Mouse (Mus musculus): ENCODE measurements around the gene Csl. TPM values are rescaled to one million over a fixed set of nuclear protein-coding genes. Genes with fewer than 3 reads are reported as not detected.

Gene Csl
- polyA plus RNA-seq (2015; fragmentation: Nextera tagmentation; extraction: Ambion mirVana) = 0.14 and 0.25 TPM in 2 replicates

- Histone ChIP-seq H3K27me3 (no peaks in the 10 kb centered on the region), H3K27ac (no peak within 1 kb of the TSS), H3K9ac (no peak within 1 kb of the TSS), H3K4me1 (replicated peaks) (no peaks in the 10 kb centered on the region), H3K4me3 (no peak within 1 kb of the TSS), H3K9me3 (replicated peaks) (no peaks in the 10 kb centered on the region), H3K36me3 (no peaks in the 10 kb centered on the region), H3K4me2 (no peak within 1 kb of the TSS)
- 85% methylated on average over 9 of the region's 9 CpGs for WGBS
- ATAC-seq (replicated peaks; ENCODE audit: insufficient number of reproducible peaks, insufficient read depth, low FRiP score, low read depth) = no peak
Observed at GRCm38 (mm10) chr10:99759558-99759957, at the start of gene Csl. TSS of gene Csl (minus strand) at chr10:99759658.

DNA sequence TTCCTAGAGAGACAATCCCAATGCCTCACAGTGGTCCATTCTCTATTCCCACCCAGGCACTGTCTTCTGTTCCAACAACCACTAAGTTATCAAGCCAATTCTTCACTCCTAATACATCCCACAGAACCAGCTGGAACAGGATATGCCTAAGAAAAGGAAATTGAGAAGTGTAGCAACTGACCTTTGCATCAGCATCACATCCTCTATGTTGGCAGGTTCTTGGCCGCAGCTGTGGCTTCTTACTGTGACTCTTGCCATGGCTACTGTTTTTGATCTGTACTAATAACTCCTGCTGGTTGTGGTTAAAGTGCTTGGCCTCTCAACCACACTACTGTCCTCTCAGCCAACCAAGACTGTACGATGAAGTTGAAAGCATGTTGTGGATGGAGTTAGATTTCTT is 30.0 kb upstream of the Csl start:
- H3K4me3 ChIP-seq = no peak overlapping the region
- 73% methylated on average over 2 of the region's 2 CpGs for WGBS
- no peaks in the 10 kb centered on the region for H3K27me3 ChIP-seq
- no peaks in the 10 kb centered on the region for H3K36me3 ChIP-seq
- no peak for ATAC-seq (replicated peaks; ENCODE audit: insufficient number of reproducible peaks, insufficient read depth, low FRiP score, low read depth)
- H3K4me1 ChIP-seq (replicated peaks) = no peaks in the 10 kb centered on the region
- no peak overlapping the region for H3K9ac ChIP-seq
- H3K9me3 ChIP-seq (replicated peaks) = no peaks in the 10 kb centered on the region
- no peak overlapping the region for H3K27ac ChIP-seq
- no peak overlapping the region for H3K4me2 ChIP-seq

DNA sequence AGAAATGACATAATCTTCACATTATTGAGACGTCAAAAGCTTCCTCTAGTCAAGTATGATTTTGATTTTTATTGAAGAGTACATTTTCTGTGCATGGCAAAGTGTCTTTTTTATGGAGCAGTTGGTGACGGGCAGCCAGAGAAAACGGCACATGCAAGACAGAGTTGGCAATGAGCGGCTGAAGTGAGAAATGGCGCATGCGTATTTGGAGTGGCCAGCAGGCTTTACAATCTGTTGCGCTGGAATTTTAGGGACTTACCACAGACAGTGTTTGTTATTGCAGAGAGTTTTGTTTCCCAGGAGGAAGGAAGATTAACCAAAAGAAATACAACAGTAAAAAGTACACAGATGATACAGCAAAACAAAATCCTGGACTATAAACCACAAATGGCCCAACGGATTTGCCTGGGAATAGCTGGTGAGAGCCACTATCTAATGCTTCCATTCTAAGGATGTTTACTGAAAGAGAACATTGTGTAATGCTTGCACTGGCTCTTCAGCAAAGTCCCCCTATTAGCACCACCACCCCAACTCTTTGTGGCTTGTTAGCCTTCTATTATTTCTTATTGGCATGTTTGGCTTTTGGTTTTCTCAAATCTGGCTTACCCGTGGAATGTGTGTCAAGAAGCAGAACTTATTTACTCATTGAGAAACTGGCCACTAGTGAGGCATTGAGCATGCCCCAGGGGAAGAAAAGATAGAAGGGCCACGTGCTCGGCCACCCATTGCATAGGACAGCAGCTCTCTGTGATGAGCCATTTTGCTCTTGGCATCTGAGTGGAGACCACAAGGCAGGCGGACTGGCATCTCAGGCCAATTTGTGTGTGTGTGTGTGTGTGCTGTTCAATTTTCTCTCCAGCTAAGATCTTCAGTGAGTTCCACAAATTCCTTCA is 15.0 kb upstream of the Csl start:
- no peaks in the 10 kb centered on the region for H3K27me3 ChIP-seq
- ATAC-seq (replicated peaks; ENCODE audit: insufficient number of reproducible peaks, insufficient read depth, low FRiP score, low read depth) = no peak
- 85% methylated on average over 12 of the region's 12 CpGs for whole genome bisulfite sequencing

GRCm38 (mm10) chr10:99750146-99750545 is 9.3 kb downstream of the Csl start:
- no peak for ATAC-seq (replicated peaks; ENCODE audit: insufficient number of reproducible peaks, insufficient read depth, low FRiP score, low read depth)
- no peak overlapping the region for H3K9ac ChIP-seq

More for the DNA sequence above, 15.0 kb upstream of the Csl start:
- Histone ChIP-seq H3K36me3 (no peaks in the 10 kb centered on the region), H3K9ac (no peak overlapping the region), H3K27ac (no peak overlapping the region), H3K4me1 (replicated peaks) (no peaks in the 10 kb centered on the region), H3K4me3 (no peak overlapping the region), H3K4me2 (no peak overlapping the region), H3K9me3 (replicated peaks) (no peaks in the 10 kb centered on the region)

GRCm38 (mm10) chr10:99748668-99749260 is 10.7 kb downstream of the Csl start:
- WGBS = 70% methylated on average over 2 of the region's 2 CpGs
- Histone ChIP-seq H3K9ac (no peak overlapping the region), H3K4me2 (no peak overlapping the region), H3K4me1 (replicated peaks) (no peaks in the 10 kb centered on the region), H3K9me3 (replicated peaks) (no peaks in the 10 kb centered on the region), H3K36me3 (no peaks in the 10 kb centered on the region), H3K4me3 (no peak overlapping the region), H3K27me3 (no peaks in the 10 kb centered on the region), H3K27ac (no peak overlapping the region)
- ATAC-seq (replicated peaks; ENCODE audit: insufficient number of reproducible peaks, insufficient read depth, low FRiP score, low read depth) = 0 out of 2 replicates have a peak, but pooled peaks have one; percentile 10

More at GRCm38 (mm10) chr10:99750146-99750545, 9.3 kb downstream of the Csl start:
- no peaks in the 10 kb centered on the region for H3K4me1 ChIP-seq (replicated peaks)
- H3K9me3 ChIP-seq (replicated peaks) = no peaks in the 10 kb centered on the region
- H3K4me2 ChIP-seq = no peak overlapping the region
- H3K4me3 ChIP-seq = no peak overlapping the region
- no peaks in the 10 kb centered on the region for H3K36me3 ChIP-seq
- 89% methylated on average over 2 of the region's 2 CpGs for WGBS
- no peak overlapping the region for H3K27ac ChIP-seq
- no peaks in the 10 kb centered on the region for H3K27me3 ChIP-seq

DNA sequence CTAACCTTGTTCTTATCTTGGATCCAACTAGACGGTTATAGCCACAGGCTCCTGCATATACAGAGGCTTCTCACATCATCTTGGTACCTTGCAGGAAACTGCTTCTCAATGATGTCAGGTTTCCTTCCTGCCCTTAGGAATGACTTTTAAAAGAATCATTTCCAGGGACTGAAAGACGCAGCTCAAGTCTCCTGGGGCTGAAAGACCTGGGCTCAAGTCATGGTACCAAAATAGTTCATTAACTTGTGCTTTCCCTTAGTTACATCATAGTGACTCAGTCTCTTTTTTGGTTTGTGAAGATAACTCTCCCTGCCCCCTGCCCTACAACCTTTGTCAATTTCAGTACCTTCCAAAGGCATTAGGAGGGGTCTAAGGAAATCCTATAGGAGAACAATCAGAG is 11.4 kb downstream of the Csl start:
- peak; percentile 43; the same call in 1 of the 2 replicates for ATAC-seq (replicated peaks; ENCODE audit: insufficient number of reproducible peaks, insufficient read depth, low FRiP score, low read depth)
- H3K9me3 ChIP-seq (replicated peaks) = no peaks in the 10 kb centered on the region
- no peak overlapping the region for H3K4me2 ChIP-seq
- 29% methylated on average over 2 of the region's 2 CpGs for WGBS
- no peaks in the 10 kb centered on the region for H3K4me1 ChIP-seq (replicated peaks)
- H3K9ac ChIP-seq = no peak overlapping the region
- no peak overlapping the region for H3K27ac ChIP-seq
- no peak overlapping the region for H3K4me3 ChIP-seq
- H3K27me3 ChIP-seq = no peaks in the 10 kb centered on the region
- no peaks in the 10 kb centered on the region for H3K36me3 ChIP-seq

- Histone ChIP-seq H3K4me3 (no peak overlapping the region), H3K36me3 (no peaks in the 10 kb centered on the region), H3K9ac (no peak overlapping the region), H3K4me2 (no peak overlapping the region), H3K4me1 (replicated peaks) (no peaks in the 10 kb centered on the region), H3K27ac (no peak overlapping the region), H3K9me3 (replicated peaks) (no peaks in the 10 kb centered on the region), H3K27me3 (no peaks in the 10 kb centered on the region)
- ATAC-seq (replicated peaks; ENCODE audit: insufficient number of reproducible peaks, insufficient read depth, low FRiP score, low read depth) = no peak
Observed at GRCm38 (mm10) chr10:99741609-99742280, 17.7 kb downstream of the Csl start.

DNA sequence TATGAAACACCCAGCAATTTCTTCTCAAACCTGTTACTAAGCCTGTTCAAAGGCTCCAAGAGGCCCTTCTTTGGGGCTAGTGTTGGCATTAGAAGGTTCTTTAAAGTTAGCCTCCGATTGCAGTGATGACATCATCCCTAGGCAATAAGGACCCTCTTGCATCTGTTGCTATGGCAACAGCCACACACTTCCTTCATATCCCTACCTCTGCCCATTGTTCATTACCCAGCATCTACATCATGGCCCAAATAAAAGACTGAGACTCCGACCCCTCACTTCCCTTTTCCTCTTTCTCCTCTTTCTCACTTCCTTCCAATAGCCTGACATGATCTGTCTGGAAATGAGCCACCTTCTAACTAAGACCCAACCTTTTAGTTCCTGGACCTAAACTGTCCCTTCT is 46.3 kb downstream of the Csl start:
- no peak overlapping the region for H3K9ac ChIP-seq
- WGBS = 54% methylated on average over 2 of the region's 2 CpGs
- ATAC-seq (replicated peaks; ENCODE audit: insufficient number of reproducible peaks, insufficient read depth, low FRiP score, low read depth) = no peak

DNA sequence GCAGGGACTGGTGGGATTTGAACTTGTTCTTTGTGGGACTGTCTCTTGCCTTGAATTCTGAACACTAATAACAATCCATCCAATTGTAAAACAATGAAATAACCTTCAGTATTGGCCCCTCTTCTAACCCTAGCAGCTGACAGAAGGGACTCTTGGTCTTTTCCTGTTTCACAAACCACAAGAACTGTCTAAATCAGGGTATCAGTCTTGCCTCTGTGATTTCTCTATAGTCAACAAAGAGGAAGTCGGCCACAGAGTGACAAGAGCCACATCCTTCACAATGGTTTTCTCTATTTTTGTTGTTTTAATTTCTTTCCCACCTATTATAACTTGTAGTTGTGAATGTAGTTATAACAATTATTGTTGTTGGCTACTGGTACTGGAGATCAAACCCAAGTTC is 47.9 kb downstream of the Csl start:
- 65% methylated on average over 1 of the region's 1 CpGs for WGBS
- H3K4me2 ChIP-seq = no peak overlapping the region
- no peaks in the 10 kb centered on the region for H3K9me3 ChIP-seq (replicated peaks)
- no peaks in the 10 kb centered on the region for H3K27me3 ChIP-seq
- no peak for ATAC-seq (replicated peaks; ENCODE audit: insufficient number of reproducible peaks, insufficient read depth, low FRiP score, low read depth)
- H3K4me3 ChIP-seq = no peak overlapping the region
- no peaks in the 10 kb centered on the region for H3K4me1 ChIP-seq (replicated peaks)
- H3K9ac ChIP-seq = no peak overlapping the region
- H3K36me3 ChIP-seq = no peaks in the 10 kb centered on the region
- H3K27ac ChIP-seq = no peak overlapping the region

More for the DNA sequence above, 46.3 kb downstream of the Csl start:
- H3K36me3 ChIP-seq = no peaks in the 10 kb centered on the region
- H3K4me1 ChIP-seq (replicated peaks) = no peaks in the 10 kb centered on the region
- H3K4me3 ChIP-seq = no peak overlapping the region
- no peak overlapping the region for H3K27ac ChIP-seq
- H3K27me3 ChIP-seq = no peaks in the 10 kb centered on the region
- no peak overlapping the region for H3K4me2 ChIP-seq
- H3K9me3 ChIP-seq (replicated peaks) = no peaks in the 10 kb centered on the region
